Mouse (Mus musculus): ENCODE data around the gene Bloc1s2. TPM values are rescaled to one million over a fixed set of nuclear protein-coding genes. Genes with fewer than 3 reads are reported as not detected.

Bloc1s2 gene
- 145 and 149 TPM in 2 replicates for polyA plus RNA-seq (2015; fragmentation: Nextera tagmentation; extraction: Ambion mirVana)

DNA sequence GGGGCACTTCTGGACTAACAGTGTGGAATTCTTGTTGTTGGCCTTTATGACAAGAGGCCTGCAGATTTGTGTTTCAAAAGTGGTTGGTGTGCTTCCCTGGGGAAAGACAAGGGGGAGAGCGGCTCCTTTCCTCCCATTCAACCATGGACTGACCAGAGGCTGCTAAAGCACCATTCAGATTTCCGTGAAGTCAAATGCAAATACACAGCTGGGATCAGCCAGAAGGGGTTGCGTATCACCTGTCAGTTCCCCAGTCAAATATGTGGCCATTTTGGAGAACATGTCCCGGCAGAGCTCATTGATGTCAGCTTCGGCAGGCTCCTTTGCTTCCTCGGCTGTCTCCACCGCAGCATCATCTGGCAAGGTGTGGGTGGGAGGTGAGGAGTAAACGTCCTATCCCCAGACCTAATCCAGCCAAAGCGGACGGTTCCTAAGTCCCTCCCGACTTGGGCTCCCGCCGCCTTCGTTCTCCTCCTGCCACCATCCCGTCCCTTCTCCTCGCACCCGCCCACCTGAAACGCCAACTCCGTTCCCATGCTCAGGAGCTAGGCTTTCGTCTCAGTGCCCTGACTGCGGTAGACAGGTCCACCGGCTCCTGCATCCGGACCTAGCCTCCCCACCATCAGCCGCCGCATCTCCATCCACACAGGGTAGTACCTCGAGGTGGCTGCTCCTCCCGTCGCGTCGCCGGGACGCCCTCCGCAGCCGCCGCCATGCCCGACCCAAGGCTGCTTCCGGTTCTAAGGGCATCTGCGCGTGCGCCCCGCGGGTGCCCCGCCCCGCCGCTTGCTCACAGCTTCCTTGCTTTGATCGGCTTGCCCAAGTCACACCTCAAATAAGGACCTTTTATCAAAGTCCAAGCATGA lies at the start of gene Bloc1s2:
Gene Bloc1s2, minus strand, starts transcription at position 745 of the 866 bp plus-strand sequence.
- Histone ChIP-seq H3K4me3 (peak within 1 kb of the TSS; percentile 87), H3K9me3 (no peaks in the 10 kb centered on the region), H3K27ac (replicated peaks) (peak within 1 kb of the TSS; percentile 73), H3K4me1 (peaks cover 17% of the 10 kb centered on the region), H3K36me3 (peaks cover 22% of the 10 kb centered on the region), H3K27me3 (peaks cover 3% of the 10 kb centered on the region; the same call in 1 of the 2 replicates), H3K4me2 (replicated peaks) (peak within 1 kb of the TSS; percentile 81), H3K9ac (replicated peaks) (peak within 1 kb of the TSS; percentile 85)
- 2% methylated on average over 46 of the region's 46 CpGs for WGBS
- ATAC-seq (replicated peaks) = peak; percentile 96

GRCm38 (mm10) chr19:44195138-44195537 lies 48.9 kb upstream of the Bloc1s2 start:
- Histone ChIP-seq H3K27ac (replicated peaks) (no peak overlapping the region), H3K4me3 (no peak overlapping the region), H3K9ac (replicated peaks) (no peak overlapping the region), H3K36me3 (no peaks in the 10 kb centered on the region), H3K27me3 (no peaks in the 10 kb centered on the region), H3K4me1 (no peaks in the 10 kb centered on the region), H3K9me3 (no peaks in the 10 kb centered on the region), H3K4me2 (replicated peaks) (no peak overlapping the region)
- no peak; the same call in 1 of the 2 replicates for ATAC-seq (replicated peaks)
- WGBS = 9% methylated on average over 7 of the region's 7 CpGs

- Histone ChIP-seq H3K9ac (replicated peaks) (no peak overlapping the region), H3K4me1 (no peaks in the 10 kb centered on the region)
These were observed 47.7 kb upstream of the Bloc1s2 start for GRCm38 (mm10) chr19:44193906-44194305.

GRCm38 (mm10) chr19:44192342-44192741 lies 46.1 kb upstream of the Bloc1s2 start, which contains the start of gene Pkd2l1:
TSS of gene Pkd2l1 (minus strand) at chr19:44192442.
- no peak for ATAC-seq (replicated peaks)
- Histone ChIP-seq H3K27ac (replicated peaks) (no peak within 1 kb of the TSS), H3K36me3 (no peaks in the 10 kb centered on the region), H3K9ac (replicated peaks) (no peak within 1 kb of the TSS), H3K4me3 (no peak within 1 kb of the TSS), H3K9me3 (no peaks in the 10 kb centered on the region), H3K4me1 (no peaks in the 10 kb centered on the region), H3K27me3 (no peaks in the 10 kb centered on the region), H3K4me2 (replicated peaks) (no peak within 1 kb of the TSS)
- WGBS = 44% methylated on average over 3 of the region's 3 CpGs

More at GRCm38 (mm10) chr19:44193906-44194305, 47.7 kb upstream of the Bloc1s2 start:
- no peaks in the 10 kb centered on the region for H3K27me3 ChIP-seq
- no peaks in the 10 kb centered on the region for H3K36me3 ChIP-seq
- 89% methylated on average over 7 of the region's 7 CpGs for WGBS
- no peak for ATAC-seq (replicated peaks)
- H3K27ac ChIP-seq (replicated peaks) = no peak overlapping the region
- H3K4me2 ChIP-seq (replicated peaks) = no peak overlapping the region
- no peaks in the 10 kb centered on the region for H3K9me3 ChIP-seq
- no peak overlapping the region for H3K4me3 ChIP-seq

GRCm38 (mm10) chr19:44189056-44189455 lies 42.8 kb upstream of the Bloc1s2 start:
- Histone ChIP-seq H3K36me3 (no peaks in the 10 kb centered on the region), H3K9me3 (no peaks in the 10 kb centered on the region), H3K27me3 (no peaks in the 10 kb centered on the region), H3K4me2 (replicated peaks) (no peak overlapping the region), H3K4me3 (no peak overlapping the region), H3K4me1 (no peaks in the 10 kb centered on the region), H3K9ac (replicated peaks) (no peak overlapping the region), H3K27ac (replicated peaks) (no peak overlapping the region)
- no peak for ATAC-seq (replicated peaks)
- 61% methylated on average over 4 of the region's 4 CpGs for WGBS

- no peak overlapping the region for H3K9ac ChIP-seq (replicated peaks)
- H3K27ac ChIP-seq (replicated peaks) = no peak overlapping the region
- no peak for ATAC-seq (replicated peaks)
- H3K36me3 ChIP-seq = no peaks in the 10 kb centered on the region
- no peak overlapping the region for H3K4me2 ChIP-seq (replicated peaks)
- no peaks in the 10 kb centered on the region for H3K9me3 ChIP-seq
- H3K4me1 ChIP-seq = no peaks in the 10 kb centered on the region
- H3K4me3 ChIP-seq = no peak overlapping the region
- no peaks in the 10 kb centered on the region for H3K27me3 ChIP-seq
- WGBS = 82% methylated on average over 3 of the region's 3 CpGs
These were observed 37.7 kb upstream of the Bloc1s2 start for GRCm38 (mm10) chr19:44183968-44184367.

- Histone ChIP-seq H3K27ac (replicated peaks) (no peak overlapping the region), H3K36me3 (no peaks in the 10 kb centered on the region), H3K4me1 (no peaks in the 10 kb centered on the region), H3K9ac (replicated peaks) (no peak overlapping the region), H3K27me3 (no peaks in the 10 kb centered on the region), H3K4me2 (replicated peaks) (no peak overlapping the region), H3K9me3 (no peaks in the 10 kb centered on the region), H3K4me3 (no peak overlapping the region)
- ATAC-seq (replicated peaks) = no peak
- 81% methylated on average over 1 of the region's 1 CpGs for WGBS
These were observed 34.3 kb upstream of the Bloc1s2 start for GRCm38 (mm10) chr19:44180502-44180901.

DNA sequence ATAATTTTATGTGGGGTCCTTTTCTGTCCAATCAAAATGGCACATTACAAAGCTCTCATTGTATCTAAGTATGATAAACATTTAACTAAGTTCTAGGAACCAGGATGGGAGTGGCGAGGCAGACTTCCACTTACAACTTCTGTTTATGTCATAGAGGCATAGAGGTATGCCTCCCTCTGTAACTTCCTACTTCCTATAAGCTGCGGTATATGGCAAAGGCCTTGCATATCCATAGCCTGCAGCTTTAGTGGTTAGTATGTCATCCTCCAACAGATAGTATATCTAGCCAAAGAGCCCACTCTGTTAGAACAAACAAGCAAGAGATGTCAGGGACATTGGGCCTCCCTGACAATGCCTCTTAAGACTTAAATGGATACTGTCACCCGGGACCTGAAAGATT lies 30.5 kb upstream of the Bloc1s2 start:
- no peaks in the 10 kb centered on the region for H3K27me3 ChIP-seq
- 91% methylated on average over 3 of the region's 3 CpGs for WGBS
- H3K36me3 ChIP-seq = no peaks in the 10 kb centered on the region
- H3K4me1 ChIP-seq = no peaks in the 10 kb centered on the region
- H3K9me3 ChIP-seq = no peaks in the 10 kb centered on the region
- H3K4me3 ChIP-seq = no peak overlapping the region
- no peak for ATAC-seq (replicated peaks)
- H3K9ac ChIP-seq (replicated peaks) = no peak overlapping the region
- H3K27ac ChIP-seq (replicated peaks) = no peak overlapping the region
- no peak overlapping the region for H3K4me2 ChIP-seq (replicated peaks)

GRCm38 (mm10) chr19:44174835-44175234 lies 28.6 kb upstream of the Bloc1s2 start:
- ATAC-seq (replicated peaks) = no peak
- 71% methylated on average over 8 of the region's 8 CpGs for WGBS
- no peak overlapping the region for H3K9ac ChIP-seq (replicated peaks)

GRCm38 (mm10) chr19:44161515-44161914 lies 15.3 kb upstream of the Bloc1s2 start:
- H3K9me3 ChIP-seq = no peaks in the 10 kb centered on the region
- H3K4me3 ChIP-seq = no peak overlapping the region
- H3K4me2 ChIP-seq (replicated peaks) = no peak overlapping the region
- H3K36me3 ChIP-seq = no peaks in the 10 kb centered on the region
- WGBS = 14% methylated on average over 3 of the region's 3 CpGs
- no peaks in the 10 kb centered on the region for H3K4me1 ChIP-seq
- H3K27ac ChIP-seq (replicated peaks) = no peak overlapping the region
- no peak overlapping the region for H3K9ac ChIP-seq (replicated peaks)
- H3K27me3 ChIP-seq = peaks cover 4% of the 10 kb centered on the region; the same call in 1 of the 2 replicates
- ATAC-seq (replicated peaks) = no peak

More at GRCm38 (mm10) chr19:44174835-44175234, 28.6 kb upstream of the Bloc1s2 start:
- Histone ChIP-seq H3K36me3 (no peaks in the 10 kb centered on the region), H3K27ac (replicated peaks) (no peak overlapping the region), H3K27me3 (no peaks in the 10 kb centered on the region), H3K9me3 (no peaks in the 10 kb centered on the region), H3K4me3 (no peak overlapping the region), H3K4me1 (no peaks in the 10 kb centered on the region), H3K4me2 (replicated peaks) (no peak overlapping the region)

DNA sequence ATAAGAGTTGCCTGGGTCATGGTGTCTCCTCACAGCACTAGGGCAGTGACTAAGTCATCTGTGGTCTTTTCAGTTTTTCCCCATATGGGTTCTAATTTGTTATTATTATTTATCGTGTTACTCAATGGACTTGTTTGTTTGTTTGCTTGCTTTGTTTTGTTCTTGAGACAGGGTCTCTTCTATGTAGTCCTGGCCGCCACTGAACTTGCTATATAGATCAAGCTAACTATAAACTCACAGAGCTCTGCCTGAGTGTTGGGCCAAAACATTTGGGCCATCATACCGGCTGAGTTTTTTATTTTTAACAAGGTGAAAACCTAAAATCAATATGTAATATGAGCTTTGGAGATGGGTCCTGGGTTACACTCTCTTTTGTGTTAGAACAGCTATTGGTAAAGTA lies 13.1 kb upstream of the Bloc1s2 start:
- no peaks in the 10 kb centered on the region for H3K9me3 ChIP-seq
- H3K4me2 ChIP-seq (replicated peaks) = no peak overlapping the region
- WGBS = 86% methylated on average over 3 of the region's 3 CpGs
- no peak overlapping the region for H3K4me3 ChIP-seq
- no peak overlapping the region for H3K9ac ChIP-seq (replicated peaks)
- H3K27ac ChIP-seq (replicated peaks) = no peak overlapping the region
- H3K4me1 ChIP-seq = no peaks in the 10 kb centered on the region
- H3K27me3 ChIP-seq = peaks cover 6% of the 10 kb centered on the region; the same call in 1 of the 2 replicates
- H3K36me3 ChIP-seq = no peaks in the 10 kb centered on the region
- no peak for ATAC-seq (replicated peaks)

GRCm38 (mm10) chr19:44157005-44157404 lies 10.8 kb upstream of the Bloc1s2 start:
- Histone ChIP-seq H3K4me2 (replicated peaks) (no peak overlapping the region), H3K4me1 (no peaks in the 10 kb centered on the region), H3K9ac (replicated peaks) (no peak overlapping the region), H3K36me3 (no peaks in the 10 kb centered on the region), H3K9me3 (no peaks in the 10 kb centered on the region), H3K27ac (replicated peaks) (no peak overlapping the region), H3K27me3 (peaks cover 6% of the 10 kb centered on the region; the same call in 1 of the 2 replicates), H3K4me3 (no peak overlapping the region)
- no peak for ATAC-seq (replicated peaks)
- 94% methylated on average over 10 of the region's 10 CpGs for whole genome bisulfite sequencing
